8 mouse cellular contexts compared by ENCODE assay signal in the genomic region with DNA sequence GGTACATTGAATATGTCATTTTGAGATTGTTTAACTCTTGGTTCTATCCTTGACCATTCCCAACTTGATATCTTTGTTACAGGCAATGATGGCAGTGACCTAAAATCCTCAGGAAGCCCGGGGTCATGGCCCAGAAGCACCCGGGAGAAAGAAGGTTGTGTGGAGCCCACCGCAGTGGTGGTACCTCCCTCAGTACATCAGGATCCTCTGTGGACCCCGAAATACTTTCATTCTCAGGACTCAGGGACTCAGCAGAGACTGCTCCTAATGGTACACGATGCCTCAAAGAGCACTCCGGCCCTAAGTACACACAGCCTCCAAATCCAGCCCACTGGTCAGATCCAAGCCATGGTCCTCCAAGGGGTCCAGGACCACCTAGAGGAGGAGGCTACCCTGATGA. TPM values are rescaled to one million over a fixed set of nuclear protein-coding genes. Genes with fewer than 3 reads are reported as not detected.
A peak's percentile ranks its signal among the peaks of the same experiment; 100 is the strongest.
DNase-seq lines count a peak whose midpoint lies in the region; ATAC-seq and TF ChIP-seq lines count a peak whose summit lies in the region.

No protein-coding gene starts in this region.

- no peaks in the 10 kb centered on the region for H3K4me1 ChIP-seq in embryonic facial prominence, embryonic 11.5 days (ENCODE audit: control insufficient read depth, insufficient read depth, low read length)
- H3K4me1 ChIP-seq in hindbrain, embryonic 16.5 days (ENCODE audit: control insufficient read depth, insufficient read depth, low read depth, low read length): peaks cover 44% of the 10 kb centered on the region
- H3K4me1 ChIP-seq in neural tube, embryonic 12.5 days: peaks cover 53% of the 10 kb centered on the region

- H3K9ac ChIP-seq in embryonic facial prominence, embryonic 11.5 days (replicated peaks; ENCODE audit: low read length): peak overlapping the region; percentile 59
- peak overlapping the region; percentile 77 for H3K9ac ChIP-seq in hindbrain, embryonic 16.5 days (ENCODE audit: low read depth, low read length)
- peak overlapping the region; percentile 78 for H3K9ac ChIP-seq in neural tube, embryonic 12.5 days

- DNase-seq in layer of hippocampus, adult 2 months (ENCODE audit: low spot score in 2 of 2): no peak
- no peak for DNase-seq in layer of hippocampus, adult 9-10 months (ENCODE audit: low spot score)
- no peak for DNase-seq in embryonic facial prominence, embryonic 11.5 days (ENCODE audit: low spot score)
- DNase-seq in layer of hippocampus, postnatal 10 days (ENCODE audit: low spot score in 2 of 2): no peak
- DNase-seq in adrenal gland, postnatal 14 days: no peak
- DNase-seq in frontal cortex, postnatal 14 days (ENCODE audit: low spot score in 2 of 2): no peak

- H3K4me3 ChIP-seq in layer of hippocampus, adult 2 months: peak overlapping the region; percentile 94
- peak overlapping the region; percentile 82 for H3K4me3 ChIP-seq in embryonic facial prominence, embryonic 11.5 days (ENCODE audit: low read depth, low read length)
- H3K4me3 ChIP-seq in hindbrain, embryonic 16.5 days (ENCODE audit: low read length): peak overlapping the region; percentile 58
- H3K4me3 ChIP-seq in neural tube, embryonic 12.5 days: peak overlapping the region; percentile 82

- H3K27me3 ChIP-seq in embryonic facial prominence, embryonic 11.5 days (ENCODE audit: control insufficient read depth, insufficient read depth, low read length): no peaks in the 10 kb centered on the region
- H3K27me3 ChIP-seq in hindbrain, embryonic 16.5 days (replicated peaks; ENCODE audit: control insufficient read depth, insufficient read depth, low read length): no peaks in the 10 kb centered on the region
- H3K27me3 ChIP-seq in neural tube, embryonic 12.5 days (replicated peaks): no peaks in the 10 kb centered on the region

- H3K9me3 ChIP-seq in embryonic facial prominence, embryonic 11.5 days (replicated peaks; ENCODE audit: control insufficient read depth, low read length): no peaks in the 10 kb centered on the region
- H3K9me3 ChIP-seq in hindbrain, embryonic 16.5 days (ENCODE audit: control insufficient read depth, low read length): no peaks in the 10 kb centered on the region
- H3K9me3 ChIP-seq in neural tube, embryonic 12.5 days: no peaks in the 10 kb centered on the region

- 66% methylated on average over 6 of the region's 6 CpGs for WGBS in embryonic facial prominence, embryonic 11.5 days
- WGBS in hindbrain, embryonic 16.5 days: 57% methylated on average over 6 of the region's 6 CpGs
- 67% methylated on average over 6 of the region's 6 CpGs for WGBS in neural tube, embryonic 12.5 days

- TF ChIP-seq CTCF in layer of hippocampus, adult 2 months (conservative IDR thresholded peaks at IDR 0.05): no peak

- peak overlapping the region; percentile 46; the same call in 1 of the 2 replicates for H3K27ac ChIP-seq in layer of hippocampus, adult 2 months
- H3K27ac ChIP-seq in embryonic facial prominence, embryonic 11.5 days (replicated peaks; ENCODE audit: low read depth, low read length): no peak overlapping the region
- H3K27ac ChIP-seq in hindbrain, embryonic 16.5 days (ENCODE audit: low read depth, low read length): no peak overlapping the region
- H3K27ac ChIP-seq in neural tube, embryonic 12.5 days: no peak overlapping the region

- ATAC-seq in embryonic facial prominence, embryonic 11.5 days (replicated peaks; ENCODE audit: insufficient number of reproducible peaks, low FRiP score, low TSS enrichment, low read depth): no peak
- ATAC-seq in hindbrain, embryonic 16.5 days: no peak
- ATAC-seq in neural tube, embryonic 12.5 days (ENCODE audit: low FRiP score, low read depth): no peak

- H3K36me3 ChIP-seq in embryonic facial prominence, embryonic 11.5 days (replicated peaks; ENCODE audit: control insufficient read depth, insufficient read depth, low read depth, low read length): no peaks in the 10 kb centered on the region
- H3K36me3 ChIP-seq in hindbrain, embryonic 16.5 days (ENCODE audit: control insufficient read depth, insufficient read depth, low read length): no peaks in the 10 kb centered on the region
- H3K36me3 ChIP-seq in neural tube, embryonic 12.5 days: peaks cover 25% of the 10 kb centered on the region

- peak overlapping the region; percentile 38 for H3K4me2 ChIP-seq in embryonic facial prominence, embryonic 11.5 days (ENCODE audit: low read depth, low read length)
- H3K4me2 ChIP-seq in hindbrain, embryonic 16.5 days (ENCODE audit: low read length): peak overlapping the region; percentile 76
- H3K4me2 ChIP-seq in neural tube, embryonic 12.5 days (replicated peaks): peak overlapping the region; percentile 78

RNA-seq across cellular contexts. Expression of gene Tmem198b, which starts 1.9 kb away (rescaled TPM):
- 10 to 100 TPM in 1 of 2 experiments, 1 to 10 TPM in 1; 9.4 to 10.9 TPM for total RNA-seq in layer of hippocampus, adult 2 months (2021)
- 14.2 and 14.8 TPM in 2 replicates for polyA plus RNA-seq in embryonic facial prominence, embryonic 11.5 days (2014; fragmentation: Nextera tagmentation; extraction: Ambion mirVana)
- polyA plus RNA-seq in hindbrain, embryonic 16.5 days (2015; fragmentation: Nextera tagmentation; extraction: Ambion mirVana): 19.6 and 20.4 TPM in 2 replicates
- 18.7 and 19.7 TPM in 2 replicates for polyA plus RNA-seq in neural tube, embryonic 12.5 days (2016; fragmentation: Nextera tagmentation; extraction: Ambion mirVana)
- total RNA-seq in layer of hippocampus, postnatal 10 days (2021): 10 to 100 TPM; 13.9 to 17.6 TPM
- 10.3 and 11.8 TPM in 2 replicates for total RNA-seq in adrenal gland, postnatal 14 days (2021)

RNA-seq across cellular contexts. Expression of gene Dnajc14, which starts 2.2 kb away (rescaled TPM):
- total RNA-seq in layer of hippocampus, adult 2 months (2021): 10 to 100 TPM; 65.5 to 73.3 TPM
- polyA plus RNA-seq in embryonic facial prominence, embryonic 11.5 days (2014; fragmentation: Nextera tagmentation; extraction: Ambion mirVana): 33.8 and 35.0 TPM in 2 replicates
- polyA plus RNA-seq in hindbrain, embryonic 16.5 days (2015; fragmentation: Nextera tagmentation; extraction: Ambion mirVana): 49.6 and 53.2 TPM in 2 replicates
- 60.2 and 63.3 TPM in 2 replicates for polyA plus RNA-seq in neural tube, embryonic 12.5 days (2016; fragmentation: Nextera tagmentation; extraction: Ambion mirVana)
- total RNA-seq in layer of hippocampus, postnatal 10 days (2021): 10 to 100 TPM; 59.9 to 65.7 TPM
- total RNA-seq in adrenal gland, postnatal 14 days (2021): 60.0 and 60.9 TPM in 2 replicates

RNA-seq across cellular contexts. Expression of gene Sarnp, which starts 11.0 kb away (rescaled TPM):
- 10 to 100 TPM; 39.3 to 42.2 TPM for total RNA-seq in layer of hippocampus, adult 2 months (2021)
- polyA plus RNA-seq in embryonic facial prominence, embryonic 11.5 days (2014; fragmentation: Nextera tagmentation; extraction: Ambion mirVana): 279 and 318 TPM in 2 replicates
- polyA plus RNA-seq in hindbrain, embryonic 16.5 days (2015; fragmentation: Nextera tagmentation; extraction: Ambion mirVana): 137 and 142 TPM in 2 replicates
- polyA plus RNA-seq in neural tube, embryonic 12.5 days (2016; fragmentation: Nextera tagmentation; extraction: Ambion mirVana): 198 and 235 TPM in 2 replicates
- total RNA-seq in layer of hippocampus, postnatal 10 days (2021): 10 to 100 TPM; 40.9 to 48.2 TPM
- total RNA-seq in adrenal gland, postnatal 14 days (2021): 60.7 and 62.6 TPM in 2 replicates

RNA-seq across cellular contexts. Expression of gene Ormdl2, which starts 15.4 kb away (rescaled TPM):
- total RNA-seq in layer of hippocampus, adult 2 months (2021): 1 to 10 TPM; 6.7 to 8.4 TPM
- 47.7 and 48.0 TPM in 2 replicates for polyA plus RNA-seq in embryonic facial prominence, embryonic 11.5 days (2014; fragmentation: Nextera tagmentation; extraction: Ambion mirVana)
- polyA plus RNA-seq in hindbrain, embryonic 16.5 days (2015; fragmentation: Nextera tagmentation; extraction: Ambion mirVana): 23.6 and 27.6 TPM in 2 replicates
- polyA plus RNA-seq in neural tube, embryonic 12.5 days (2016; fragmentation: Nextera tagmentation; extraction: Ambion mirVana): 31.2 and 37.2 TPM in 2 replicates
- 1 to 10 TPM; 3.7 to 6.0 TPM for total RNA-seq in layer of hippocampus, postnatal 10 days (2021)
- 31.2 and 32.5 TPM in 2 replicates for total RNA-seq in adrenal gland, postnatal 14 days (2021)

RNA-seq across cellular contexts. Expression of gene Mmp19, which starts 15.4 kb away (rescaled TPM):
- under 1 TPM; 0.61 to 0.84 TPM for total RNA-seq in layer of hippocampus, adult 2 months (2021)
- polyA plus RNA-seq in embryonic facial prominence, embryonic 11.5 days (2014; fragmentation: Nextera tagmentation; extraction: Ambion mirVana): 0.21 and 0.24 TPM in 2 replicates
- polyA plus RNA-seq in hindbrain, embryonic 16.5 days (2015; fragmentation: Nextera tagmentation; extraction: Ambion mirVana): 0.45 and 0.74 TPM in 2 replicates
- polyA plus RNA-seq in neural tube, embryonic 12.5 days (2016; fragmentation: Nextera tagmentation; extraction: Ambion mirVana): 0.28 and 0.54 TPM in 2 replicates
- total RNA-seq in layer of hippocampus, postnatal 10 days (2021): under 1 TPM; 0.53 to 0.89 TPM
- 24.6 and 30.9 TPM in 2 replicates for total RNA-seq in adrenal gland, postnatal 14 days (2021)
